Mouse (Mus musculus): ENCODE data around the gene Scube1. TPM values are rescaled to one million over a fixed set of nuclear protein-coding genes. Genes with fewer than 3 reads are reported as not detected.

Gene Scube1
- polyA plus RNA-seq, 1 experiment: not detected

GRCm38 (mm10) chr15:83563327-83563856 is 161.4 kb downstream of the Scube1 start, which contains the start of the genes Tspo and Mcat:
Tspo (plus strand) TSS chr15:83563592.
Mcat (minus strand) TSS chr15:83563787.
- TF ChIP-seq POLR2A (IDR thresholded peaks at IDR 0.05; ENCODE audit: borderline replicate concordance, control insufficient read depth, low read depth, low read length) (peak; percentile 87; the same call in 1 of the 2 replicates), CTCF (IDR thresholded peaks at IDR 0.05; ENCODE audit: control insufficient read depth, insufficient read depth, low read length) (no peak)
- H3K4me3 ChIP-seq (replicated peaks; ENCODE audit: control insufficient read depth, low read depth, low read length): peak within 1 kb of the TSS; percentile 97
- under 1% methylated on average over 28 of the region's 28 CpGs for WGBS
- H3K4me1 ChIP-seq (ENCODE audit: control insufficient read depth, insufficient read depth, low read length): peaks cover 5% of the 10 kb centered on the region
- H3K27ac ChIP-seq (ENCODE audit: control insufficient read depth, insufficient read depth, low read depth, low read length, poor library complexity): peak within 1 kb of the TSS; percentile 92

GRCm38 (mm10) chr15:83562626-83563270 is 162.1 kb downstream of the Scube1 start:
- peak overlapping the region; percentile 50 for H3K4me3 ChIP-seq (replicated peaks; ENCODE audit: control insufficient read depth, low read depth, low read length)
- peaks cover 5% of the 10 kb centered on the region for H3K4me1 ChIP-seq (ENCODE audit: control insufficient read depth, insufficient read depth, low read length)
- H3K27ac ChIP-seq (ENCODE audit: control insufficient read depth, insufficient read depth, low read depth, low read length, poor library complexity): peak overlapping the region; percentile 92
- TF ChIP-seq CTCF (IDR thresholded peaks at IDR 0.05; ENCODE audit: control insufficient read depth, insufficient read depth, low read length): no peak
- no peak for TF ChIP-seq POLR2A (IDR thresholded peaks at IDR 0.05; ENCODE audit: borderline replicate concordance, control insufficient read depth, low read depth, low read length)
- 11% methylated on average over 15 of the region's 15 CpGs for WGBS

- Histone ChIP-seq H3K4me1 (ENCODE audit: control insufficient read depth, insufficient read depth, low read length) (peaks cover 4% of the 10 kb centered on the region), H3K4me3 (replicated peaks; ENCODE audit: control insufficient read depth, low read depth, low read length) (no peak overlapping the region), H3K27ac (ENCODE audit: control insufficient read depth, insufficient read depth, low read depth, low read length, poor library complexity) (no peak overlapping the region; the same call in 1 of the 2 replicates)
- TF ChIP-seq POLR2A (IDR thresholded peaks at IDR 0.05; ENCODE audit: borderline replicate concordance, control insufficient read depth, low read depth, low read length) (no peak), CTCF (IDR thresholded peaks at IDR 0.05; ENCODE audit: control insufficient read depth, insufficient read depth, low read length) (no peak)
- 12% methylated on average over 5 of the region's 5 CpGs for WGBS
These were observed 163.8 kb downstream of the Scube1 start for GRCm38 (mm10) chr15:83560941-83561477.

GRCm38 (mm10) chr15:83555161-83555974 is 169.5 kb downstream of the Scube1 start:
- Histone ChIP-seq H3K4me1 (ENCODE audit: control insufficient read depth, insufficient read depth, low read length) (peaks cover 1% of the 10 kb centered on the region; the same call in 1 of the 2 replicates), H3K27ac (ENCODE audit: control insufficient read depth, insufficient read depth, low read depth, low read length, poor library complexity) (peak overlapping the region; percentile 98), H3K4me3 (replicated peaks; ENCODE audit: control insufficient read depth, low read depth, low read length) (peak overlapping the region; percentile 85)
- TF ChIP-seq CTCF (IDR thresholded peaks at IDR 0.05; ENCODE audit: control insufficient read depth, insufficient read depth, low read length) (no peak), POLR2A (IDR thresholded peaks at IDR 0.05; ENCODE audit: borderline replicate concordance, control insufficient read depth, low read depth, low read length) (peak; percentile 92; the same call in 1 of the 2 replicates)
- under 1% methylated on average over 74 of the region's 74 CpGs for WGBS

Other genes with a start within 250 kb of the Scube1 start
- gene Ttll1, start 214.1 kb downstream of the Scube1 start, polyA plus RNA-seq (2011; ENCODE audit: insufficient read depth, insufficient read length, low replicate concordance, missing spikeins): 2.4 and 5.1 TPM in 2 replicates
- gene Bik, start 198.2 kb downstream of the Scube1 start, polyA plus RNA-seq (2011; ENCODE audit: insufficient read depth, insufficient read length, low replicate concordance, missing spikeins): 3.3 and 4.9 TPM in 2 replicates
- 80.1 and 97.0 TPM in 2 replicates for gene Tspo, start 161.4 kb downstream of the Scube1 start, polyA plus RNA-seq (2011; ENCODE audit: insufficient read depth, insufficient read length, low replicate concordance, missing spikeins)
- 5.4 and 11.0 TPM in 2 replicates for gene Mcat, start 161.2 kb downstream of the Scube1 start, polyA plus RNA-seq (2011; ENCODE audit: insufficient read depth, insufficient read length, low replicate concordance, missing spikeins)
- gene Ttll12, start 129.9 kb downstream of the Scube1 start, polyA plus RNA-seq (2011; ENCODE audit: insufficient read depth, insufficient read length, low replicate concordance, missing spikeins): 18.6 and 19.8 TPM in 2 replicates
- not detected in 2 replicates for gene Mpped1, start 54.4 kb upstream of the Scube1 start, polyA plus RNA-seq (2011; ENCODE audit: insufficient read depth, insufficient read length, low replicate concordance, missing spikeins)

Data from bone marrow, adult 2 months (tissue).